ENCODE assay signal across 21 mouse cellular contexts in the genomic region with DNA sequence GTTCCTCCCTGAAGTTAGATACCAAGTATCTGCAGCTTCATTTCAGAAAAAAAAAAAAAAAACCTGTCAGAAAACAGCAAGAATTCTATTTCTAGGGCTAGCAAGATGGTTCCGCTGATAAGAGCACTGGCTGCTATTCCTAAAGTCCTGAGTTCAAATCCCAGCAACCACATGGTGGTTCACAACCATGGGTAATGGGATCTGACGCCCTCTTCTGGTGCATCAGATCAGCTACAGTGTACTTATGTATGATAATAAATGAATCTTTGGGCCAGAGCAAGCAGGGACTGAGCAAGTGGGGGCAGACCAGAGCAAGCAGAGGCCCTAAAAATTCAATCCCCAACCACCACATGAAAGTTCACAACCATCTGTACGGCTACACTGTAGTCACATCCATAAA. TPM values are rescaled to one million over a fixed set of nuclear protein-coding genes. Genes with fewer than 3 reads are reported as not detected.
DNase-seq lines count a peak whose midpoint lies in the region; ATAC-seq and TF ChIP-seq lines count a peak whose summit lies in the region.
"Had no signal": no experiment of that assay in that cellular context is flagged by ENCODE, and none has a peak within 500 bp of the region (broad histone marks: within the 10 kb centered on the region; RNA-seq: fewer than 3 reads in every experiment).

No protein-coding gene starts in this region.

- H3K9me3 ChIP-seq in kidney, postnatal 0 days (replicated peaks; ENCODE audit: low read length) = no peaks in the 10 kb centered on the region
- H3K9me3 ChIP-seq in CH12.LX (replicated peaks; ENCODE audit: low read length) = no peaks in the 10 kb centered on the region
- H3K9me3 ChIP-seq: forebrain, embryonic 10.5 days; hindbrain, embryonic 15.5 days; limb, embryonic 10.5 days; liver, embryonic 13.5 days had no signal

- no peak for DNase-seq in kidney, postnatal 0 days (ENCODE audit: low spot score)
- no peak for DNase-seq in kidney, adult 8-10 months
- DNase-seq in 416B (ENCODE audit: low read depth) (peak; percentile 58), CH12.LX (ENCODE audit: extremely low read depth) (peak; percentile 35)
- peak; percentile 34 for DNase-seq in c-Kit-positive CD71-positive TER-119-positive erythroid progenitor cells, embryonic 14.5 days (ENCODE audit: low spot score)
- DNase-seq in testis, postnatal 14 days (ENCODE audit: low spot score) = no peak
- no peak for DNase-seq in adrenal gland, postnatal 10 days
- DNase-seq: cerebellum, postnatal 10 days; gastrocnemius, postnatal 25 days; heart, postnatal 14 days; kidney, adult 2 months; layer of hippocampus, postnatal 36 days; liver, embryonic 13.5 days; lung, postnatal 36 days; retina, postnatal 1 day; right cerebral cortex, postnatal 4 days; thymus, adult 18-20 months had no signal

- no peak for TF ChIP-seq POLR2A in CH12.LX (IDR thresholded peaks at IDR 0.05; ENCODE audit: low read depth, low read length)

- no peak overlapping the region for H3K9ac ChIP-seq in kidney, postnatal 0 days (ENCODE audit: low read depth, low read length)
- H3K9ac ChIP-seq in CH12.LX (ENCODE audit: insufficient read depth, low read depth) = no peak overlapping the region
- H3K9ac ChIP-seq: hindbrain, embryonic 15.5 days; liver, embryonic 13.5 days had no signal

- WGBS in kidney, postnatal 0 days = 81% methylated on average over 3 of the region's 3 CpGs

- peaks cover 63% of the 10 kb centered on the region for H3K79me2 ChIP-seq in CH12.LX (replicated peaks; ENCODE audit: control insufficient read depth, extremely low read depth, insufficient read depth, poor library complexity, severe bottlenecking)

- no peaks in the 10 kb centered on the region for H3K36me3 ChIP-seq in kidney, postnatal 0 days (ENCODE audit: insufficient read depth, low read length)
- H3K36me3 ChIP-seq in CH12.LX (replicated peaks in 1 of 2; ENCODE audit: control insufficient read depth in 1 of 2, insufficient read depth in 1 of 2, low read length in 1 of 2) = peaks cover 0 to 3% of the 10 kb centered on the region in 2 experiments
- H3K36me3 ChIP-seq: hindbrain, embryonic 15.5 days had no signal

- H3K4me3 ChIP-seq in kidney, postnatal 0 days (replicated peaks; ENCODE audit: low read depth, low read length) = no peak overlapping the region
- no peak overlapping the region for H3K4me3 ChIP-seq in CH12.LX (replicated peaks in 1 of 3; ENCODE audit: low read depth in 2 of 3, low read length in 2 of 3, poor library complexity in 1 of 3)
- H3K4me3 ChIP-seq: forebrain, embryonic 10.5 days; hindbrain, embryonic 15.5 days; limb, embryonic 10.5 days; liver, embryonic 13.5 days had no signal

- H3K4me2 ChIP-seq in kidney, postnatal 0 days (ENCODE audit: low read length) = no peak overlapping the region
- H3K4me2 ChIP-seq in CH12.LX (ENCODE audit: insufficient read depth, low read depth, poor library complexity, severe bottlenecking) = no peak overlapping the region
- H3K4me2 ChIP-seq: heart, embryonic 11.5 days; hindbrain, embryonic 15.5 days; liver, embryonic 13.5 days had no signal

- no peak for ATAC-seq in kidney, postnatal 0 days (replicated peaks; ENCODE audit: low FRiP score, low read depth)

- H3K4me1 ChIP-seq in kidney, postnatal 0 days (replicated peaks; ENCODE audit: insufficient read depth, low read length) = no peaks in the 10 kb centered on the region
- peaks cover 0 to 41% of the 10 kb centered on the region in 2 experiments; a peak in 2 of 4 replicates for H3K4me1 ChIP-seq in CH12.LX (ENCODE audit: control insufficient read depth in 1 of 2, insufficient read depth in 2 of 2)

- peak; percentile 38; the same call in 1 of the 2 replicates for TF ChIP-seq CTCF in kidney, postnatal 0 days (IDR thresholded peaks at IDR 0.05; ENCODE audit: low read depth)
- peak in 1 of 2 experiments; percentile 30; a peak in 2 of 4 replicates for TF ChIP-seq CTCF in CH12.LX (conservative IDR thresholded peaks at IDR 0.05 in 1 of 2, IDR thresholded peaks at IDR 0.05 in 1 of 2; ENCODE audit: low read depth in 2 of 2, low read length in 2 of 2)

- no peaks in the 10 kb centered on the region for H3K27me3 ChIP-seq in kidney, postnatal 0 days (ENCODE audit: insufficient read depth, low read length)
- H3K27me3 ChIP-seq in CH12.LX (replicated peaks) = no peaks in the 10 kb centered on the region
- H3K27me3 ChIP-seq: hindbrain, embryonic 15.5 days; liver, embryonic 13.5 days had no signal

- no peak; the same call in 1 of the 2 replicates for TF ChIP-seq RAD21 in CH12.LX (IDR thresholded peaks at IDR 0.05; ENCODE audit: low read depth, low read length)

- no peak overlapping the region for H3K27ac ChIP-seq in kidney, postnatal 0 days
- H3K27ac ChIP-seq in CH12.LX (ENCODE audit: insufficient read depth, low read depth) = no peak overlapping the region
- H3K27ac ChIP-seq: forebrain, embryonic 10.5 days; hindbrain, embryonic 15.5 days; limb, embryonic 10.5 days; liver, embryonic 13.5 days had no signal

- dilution Hi-C loops in CH12.LX (cut with MboI; ENCODE audit: extremely low pct_ligation_motif_present, extremely low pct_unique_long_range_greater_than_20kb, low sequenced_read_pairs) = no loop called here

- in situ Hi-C loops in CH12.LX (cut with MboI; ENCODE audit: low pct_ligation_motif_present, low pct_unique_long_range_greater_than_20kb, low sequenced_read_pairs) = no loop called here

- TF ChIP-seq EP300 in CH12.LX (IDR thresholded peaks at IDR 0.05; ENCODE audit: low read length) = no peak

TF ChIP-seq in CH12.LX, 34 proteins besides CTCF, POLR2A, EP300 and RAD21:
- no peak for TF ChIP-seq PAX5 (IDR thresholded peaks at IDR 0.05; ENCODE audit: low read length)
- TF ChIP-seq SMC3 (IDR thresholded peaks at IDR 0.05; ENCODE audit: low read depth, low read length) = 0 out of 2 replicates have a peak, but pooled peaks have one; percentile 15

RNA-seq across cellular contexts. Expression of a gene that starts 4.1 kb away (rescaled TPM):
- polyA plus RNA-seq in kidney, postnatal 0 days (2015; fragmentation: Nextera tagmentation; extraction: Ambion mirVana) = 73.4 and 83.5 TPM in 2 replicates
- 69.5 and 77.6 TPM in 2 replicates for total RNA-seq in CH12.LX (2012; rRNA removed)
- total RNA-seq in CH12.LX (2014; rRNA removed) = 150 and 155 TPM in 2 replicates
- polyA plus RNA-seq in CH12.LX (2012; ENCODE audit: insufficient read length, low read depth) = 92.2 and 97.0 TPM in 2 replicates
- 10 to 100 TPM; 60.0 to 75.3 TPM for total RNA-seq in adrenal gland, postnatal 10 days (2021)

Comparison
In these comparisons a context has a peak if more than half of its experiments do, and no peak if none do; other contexts are left out.
1. DNase-seq: peak in 416B (single experiment), CH12.LX (single experiment) and c-Kit-positive CD71-positive TER-119-positive erythroid progenitor cells, embryonic 14.5 days (single experiment); none in kidney, postnatal 0 days (single experiment), kidney, adult 8-10 months (0 of 2), testis, postnatal 14 days (single experiment) and adrenal gland, postnatal 10 days (single experiment).